Mouse (Mus musculus) kidney, embryonic 14.5 days (tissue): ENCODE results near the gene Pard6b. TPM values are rescaled to one million over a fixed set of nuclear protein-coding genes. Genes with fewer than 3 reads are reported as not detected.

ENCODE experiments used
- ATAC-seq: fragments of 200-750 bp; cut with Nextera tagmentation; 2 replicates; pipeline ENCODE4 v1.8.0; 2017; ENCODE audit warnings: moderate number of reproducible peaks, mild to moderate bottlenecking, moderate TSS enrichment, moderate library complexity; ENCODE audit not compliant: low FRiP score, low TSS enrichment
- H3K27ac ChIP-seq: fragments of 300-500 bp; sonication (generic); 2 replicates; pipeline ENCODE4 v1.5.1; 2014; ENCODE audit warnings: low read depth, mild to moderate bottlenecking, low read length, moderate library complexity, mixed read lengths
- H3K27me3 ChIP-seq: fragments of 300-500 bp; sonication (generic); 2 replicates; pipeline ENCODE4 v1.6.1; 2014; ENCODE audit warnings: mild to moderate bottlenecking, low read length; ENCODE audit not compliant: control insufficient read depth, insufficient read depth
- H3K36me3 ChIP-seq: fragments of 300-500 bp; sonication (generic); 2 replicates; pipeline ENCODE4 v1.6.1; 2014; ENCODE audit warnings: low read length, mixed read lengths; ENCODE audit not compliant: control insufficient read depth, insufficient read depth
- H3K4me1 ChIP-seq: fragments of 300-500 bp; sonication (generic); 2 replicates; pipeline ENCODE4 v1.6.1; 2014; ENCODE audit warnings: low read length, mixed read lengths; ENCODE audit not compliant: control insufficient read depth, insufficient read depth
- H3K4me2 ChIP-seq: fragments of 300-500 bp; sonication (generic); replicated peaks from 2 replicates; pipeline ENCODE4 v1.6.1; 2014; ENCODE audit warnings: low read depth, mild to moderate bottlenecking, low read length
- H3K4me3 ChIP-seq: fragments of 300-500 bp; sonication (generic); 2 replicates; pipeline ENCODE4 v1.5.1; 2014; ENCODE audit warnings: mild to moderate bottlenecking, low read length
- H3K9ac ChIP-seq: fragments of 300-500 bp; sonication (generic); 2 replicates; pipeline ENCODE4 v1.6.1; 2014; ENCODE audit warnings: low read depth, mild to moderate bottlenecking, low read length, moderate library complexity
- H3K9me3 ChIP-seq: fragments of 300-500 bp; sonication (generic); 2 replicates; pipeline ENCODE4 v1.6.1; 2016; ENCODE audit warnings: low read length; ENCODE audit not compliant: control insufficient read depth
- WGBS: fragments of 180-500 bp; shearing (Covaris S2); extraction: QIAGEN DNeasy Blood & Tissue Kit; methylation state at CpG from one replicate; pipeline ENCODE4 v1.1.7; 2014; 5-methylcytosine and 5-hydroxymethylcytosine counted together
- polyA plus RNA-seq: library from polyadenylated mRNA; unstranded; fragments of >200 nt; fragmentation: Nextera tagmentation; extraction: Ambion mirVana; gene quantifications from 2 replicates; pipeline ENCODE4 v1.2.1, GENCODE M21; 2014

The Pard6b gene
- polyA plus RNA-seq, 1 experiment from 2014 or later, result 22.0 TPM

GRCm38 (mm10) chr2:168113692-168114091 lies 32.9 kb downstream of the Pard6b start:
- Histone ChIP-seq H3K4me2 (no peak overlapping the region), H3K4me1 (peaks cover 3% of the 10 kb centered on the region; the same call in 1 of the 2 replicates), H3K27me3 (no peaks in the 10 kb centered on the region), H3K9ac (no peak overlapping the region), H3K36me3 (no peaks in the 10 kb centered on the region), H3K4me3 (no peak overlapping the region), H3K9me3 (no peaks in the 10 kb centered on the region), H3K27ac (peak overlapping the region; percentile 51; the same call in 1 of the 2 replicates)
- no peak for ATAC-seq
- WGBS, result 80% methylated on average over 5 of the region's 5 CpGs

GRCm38 (mm10) chr2:168114699-168115350 lies 34.0 kb downstream of the Pard6b start:
- Histone ChIP-seq H3K4me3 (no peak overlapping the region), H3K9me3 (no peaks in the 10 kb centered on the region), H3K4me2 (no peak overlapping the region), H3K9ac (peak overlapping the region; percentile 40), H3K27me3 (no peaks in the 10 kb centered on the region), H3K4me1 (peaks cover 3% of the 10 kb centered on the region; the same call in 1 of the 2 replicates), H3K36me3 (no peaks in the 10 kb centered on the region), H3K27ac (peak overlapping the region; percentile 55)
- 17% methylated on average over 17 of the region's 17 CpGs for WGBS
- ATAC-seq, result peak; percentile 86

DNA sequence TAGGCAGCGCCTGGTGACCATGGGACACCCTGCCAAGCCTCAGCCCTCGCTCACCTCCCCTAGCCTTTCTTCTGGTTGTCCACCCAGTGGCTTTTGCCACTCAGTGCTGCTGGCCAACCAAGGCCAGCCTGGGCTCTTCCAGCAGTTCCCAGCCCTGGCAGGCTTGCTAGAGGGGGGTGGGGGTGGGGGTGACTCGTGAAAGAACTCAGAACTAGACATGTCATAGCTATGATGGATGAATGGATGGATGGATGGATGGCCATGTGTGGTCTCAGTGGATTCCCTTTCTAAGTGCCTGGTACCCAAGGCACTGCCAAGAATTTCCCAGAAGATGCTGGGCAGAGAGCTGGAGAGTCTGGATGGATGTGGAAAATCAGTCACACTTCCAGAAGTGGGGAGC lies 35.0 kb downstream of the Pard6b start:
- ATAC-seq, result no peak; the same call in 1 of the 2 replicates
- Histone ChIP-seq H3K4me3 (no peak overlapping the region), H3K4me2 (no peak overlapping the region), H3K36me3 (no peaks in the 10 kb centered on the region), H3K9ac (no peak overlapping the region), H3K9me3 (no peaks in the 10 kb centered on the region), H3K27ac (0 out of 2 replicates have a peak overlapping the region, but pooled peaks have one; percentile 38), H3K27me3 (no peaks in the 10 kb centered on the region), H3K4me1 (peaks cover 3% of the 10 kb centered on the region; the same call in 1 of the 2 replicates)
- 88% methylated on average over 3 of the region's 3 CpGs for WGBS

DNA sequence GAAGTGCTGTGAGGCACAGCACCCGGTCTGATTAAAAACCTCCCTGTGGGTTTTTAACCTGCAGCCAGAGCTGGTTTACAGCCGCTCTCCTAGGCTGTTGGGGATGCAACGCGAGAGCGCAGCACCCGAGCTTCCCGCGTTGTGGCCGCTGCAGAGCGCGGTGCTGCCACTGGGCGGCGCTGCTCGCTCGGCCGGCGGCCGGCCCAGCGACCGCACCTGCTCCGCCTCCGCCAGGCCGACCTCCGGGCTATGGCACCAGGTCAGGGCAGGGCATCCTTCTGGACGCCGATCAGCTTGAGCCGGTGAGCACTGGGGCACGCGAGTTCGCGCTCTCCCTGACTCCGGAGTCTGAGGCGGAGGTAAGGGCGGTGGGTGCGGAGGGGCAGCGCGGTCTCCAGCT lies 36.3 kb downstream of the Pard6b start:
- no peak overlapping the region for H3K27ac ChIP-seq
- H3K9ac ChIP-seq, result peak overlapping the region; percentile 60
- peak overlapping the region; percentile 75 for H3K4me2 ChIP-seq
- no peaks in the 10 kb centered on the region for H3K36me3 ChIP-seq
- peak; percentile 44; the same call in 1 of the 2 replicates for ATAC-seq
- peaks cover 3% of the 10 kb centered on the region; the same call in 1 of the 2 replicates for H3K4me1 ChIP-seq
- peak overlapping the region; percentile 42 for H3K4me3 ChIP-seq
- H3K27me3 ChIP-seq, result no peaks in the 10 kb centered on the region
- WGBS, result under 1% methylated on average over 37 of the region's 37 CpGs
- H3K9me3 ChIP-seq, result no peaks in the 10 kb centered on the region

- Histone ChIP-seq H3K4me1 (peaks cover 3% of the 10 kb centered on the region; the same call in 1 of the 2 replicates), H3K9me3 (no peaks in the 10 kb centered on the region; the same call in 1 of the 2 replicates), H3K27ac (no peak overlapping the region), H3K9ac (peak overlapping the region; percentile 60), H3K27me3 (no peaks in the 10 kb centered on the region), H3K36me3 (no peaks in the 10 kb centered on the region), H3K4me2 (peak overlapping the region; percentile 75), H3K4me3 (peak overlapping the region; percentile 42)
- WGBS, result 5% methylated on average over 13 of the region's 13 CpGs
- peak; percentile 14; the same call in 1 of the 2 replicates for ATAC-seq
Observed at GRCm38 (mm10) chr2:168117553-168117952, 36.7 kb downstream of the Pard6b start.

DNA sequence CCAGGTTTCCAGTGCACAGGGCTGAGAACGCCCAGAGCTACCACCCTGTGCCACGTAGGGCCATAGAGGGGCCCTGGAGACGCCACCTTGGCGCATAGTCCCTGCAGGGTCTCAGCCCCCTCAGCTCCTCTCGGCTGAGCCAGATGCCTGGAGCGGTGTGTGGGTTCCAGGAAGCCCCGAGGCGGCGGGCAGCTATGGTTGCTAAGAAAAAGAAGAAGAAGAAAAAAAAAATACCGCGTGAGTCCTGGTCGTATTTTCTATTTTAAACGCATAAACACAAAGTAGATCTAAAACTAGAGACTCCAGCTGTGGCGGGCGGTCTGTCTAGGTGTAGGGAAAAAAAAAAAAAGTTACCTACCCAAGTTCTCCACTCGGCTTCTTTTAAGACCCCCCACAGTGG lies 37.2 kb downstream of the Pard6b start:
- Histone ChIP-seq H3K27ac (no peak overlapping the region), H3K4me2 (peak overlapping the region; percentile 75), H3K4me1 (peaks cover 3% of the 10 kb centered on the region; the same call in 1 of the 2 replicates), H3K27me3 (no peaks in the 10 kb centered on the region), H3K4me3 (no peak overlapping the region; the same call in 1 of the 2 replicates), H3K9me3 (no peaks in the 10 kb centered on the region; the same call in 1 of the 2 replicates), H3K9ac (no peak overlapping the region), H3K36me3 (no peaks in the 10 kb centered on the region)
- WGBS, result 50% methylated on average over 16 of the region's 16 CpGs
- ATAC-seq, result no peak

DNA sequence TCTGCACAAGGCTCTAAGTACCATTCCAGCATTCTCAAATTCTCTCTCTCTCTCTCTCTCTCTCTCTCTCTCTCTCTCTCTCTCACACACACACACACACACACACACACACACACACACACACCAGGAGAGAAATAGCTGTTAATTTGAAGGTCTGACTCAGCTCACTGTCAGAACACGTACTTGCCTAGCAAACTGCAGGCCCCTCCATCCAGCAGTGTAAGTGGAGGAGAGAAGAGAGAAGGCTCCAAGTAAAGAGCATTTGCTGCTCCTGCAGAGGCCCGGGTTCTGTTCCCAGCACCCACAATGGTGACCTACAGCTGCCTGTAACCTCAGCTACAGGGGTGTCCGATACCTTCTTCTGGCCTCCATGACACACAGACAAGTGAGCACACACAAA lies 37.7 kb downstream of the Pard6b start:
- 84% methylated on average over 3 of the region's 3 CpGs for WGBS
- no peak overlapping the region for H3K9ac ChIP-seq
- no peak overlapping the region for H3K4me3 ChIP-seq
- no peak overlapping the region for H3K4me2 ChIP-seq
- H3K9me3 ChIP-seq, result no peaks in the 10 kb centered on the region; the same call in 1 of the 2 replicates
- H3K4me1 ChIP-seq, result peaks cover 3% of the 10 kb centered on the region; the same call in 1 of the 2 replicates
- no peak for ATAC-seq
- no peak overlapping the region for H3K27ac ChIP-seq
- no peaks in the 10 kb centered on the region for H3K27me3 ChIP-seq
- H3K36me3 ChIP-seq, result no peaks in the 10 kb centered on the region

GRCm38 (mm10) chr2:168119123-168119522 lies 38.3 kb downstream of the Pard6b start:
- H3K4me2 ChIP-seq, result no peak overlapping the region
- H3K4me1 ChIP-seq, result peaks cover 8% of the 10 kb centered on the region; the same call in 1 of the 2 replicates
- no peak overlapping the region for H3K4me3 ChIP-seq
- ATAC-seq, result no peak
- H3K9me3 ChIP-seq, result no peaks in the 10 kb centered on the region; the same call in 1 of the 2 replicates
- H3K27me3 ChIP-seq, result no peaks in the 10 kb centered on the region
- no peaks in the 10 kb centered on the region for H3K36me3 ChIP-seq
- no peak overlapping the region for H3K9ac ChIP-seq
- H3K27ac ChIP-seq, result no peak overlapping the region
- WGBS, result 74% methylated on average over 12 of the region's 12 CpGs

DNA sequence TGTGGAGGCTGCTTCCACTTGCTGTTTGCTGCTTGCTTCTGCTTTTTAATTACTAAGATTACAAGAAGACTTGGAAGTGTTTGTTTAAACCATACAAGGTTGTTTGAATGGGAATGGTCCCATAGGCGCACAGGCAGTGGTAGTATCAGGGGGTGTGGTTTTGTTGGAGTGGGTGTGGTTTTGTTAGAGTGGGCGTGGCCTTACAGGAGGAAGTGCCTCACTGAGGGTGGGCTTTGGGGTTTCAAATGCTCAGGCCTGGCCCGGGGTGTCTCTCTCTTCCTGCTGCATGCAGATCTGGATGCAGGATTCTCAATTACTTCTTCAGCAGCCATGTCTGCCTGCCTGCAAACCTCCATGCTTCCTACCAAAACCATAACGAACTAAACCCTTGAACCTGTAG lies 40.1 kb downstream of the Pard6b start:
- no peak overlapping the region for H3K4me3 ChIP-seq

More for the DNA sequence above, 40.1 kb downstream of the Pard6b start:
- Histone ChIP-seq H3K4me2 (no peak overlapping the region), H3K27me3 (no peaks in the 10 kb centered on the region), H3K36me3 (no peaks in the 10 kb centered on the region), H3K9ac (no peak overlapping the region), H3K9me3 (no peaks in the 10 kb centered on the region; the same call in 1 of the 2 replicates), H3K27ac (no peak overlapping the region), H3K4me1 (peaks cover 8% of the 10 kb centered on the region; the same call in 1 of the 2 replicates)
- no peak for ATAC-seq
- WGBS, result 87% methylated on average over 4 of the region's 4 CpGs
